Mouse (Mus musculus) left cerebral cortex, adult 8-10 months (tissue): ENCODE data around the gene St3gal3. TPM values are rescaled to one million over a fixed set of nuclear protein-coding genes. Genes with fewer than 3 reads are reported as not detected.

ENCODE experiments used
- DNase-seq, 2 experiments: peaks; one replicate each; pipeline ENCODE4 v3.0.0; 2022; ENCODE audit warnings: low spot score in 2 of 2
- total RNA-seq, 4 experiments: library from RNA; stranded (reverse); gene quantifications; 2 replicates each; pipeline ENCODE4 v1.2.4; 2022

St3gal3 gene
- total RNA-seq, 4 experiments from 2014 or later, result 42.0 to 46.8 (median 44.5) TPM

- no peak for DNase-seq
These were observed 144.9 kb downstream of the St3gal3 start for GRCm38 (mm10) chr4:117989801-117990200.

GRCm38 (mm10) chr4:117986766-117987165 is 147.9 kb downstream of the St3gal3 start:
- no peak for DNase-seq

- DNase-seq, result no peak
These were observed 149.6 kb downstream of the St3gal3 start for GRCm38 (mm10) chr4:117984993-117985587.

GRCm38 (mm10) chr4:117984206-117984605 is 150.5 kb downstream of the St3gal3 start:
- no peak for DNase-seq

GRCm38 (mm10) chr4:117982706-117983105 is 152.0 kb downstream of the St3gal3 start:
- peak; percentile 29 to 70 for DNase-seq

GRCm38 (mm10) chr4:117981518-117981917 is 153.2 kb downstream of the St3gal3 start:
- no peak for DNase-seq

GRCm38 (mm10) chr4:117980161-117980560 is 154.6 kb downstream of the St3gal3 start:
- DNase-seq, result no peak

GRCm38 (mm10) chr4:117979181-117979580 is 155.5 kb downstream of the St3gal3 start:
- no peak for DNase-seq

- DNase-seq, result no peak
These were observed 156.4 kb downstream of the St3gal3 start for GRCm38 (mm10) chr4:117978282-117978681.

- no peak for DNase-seq
These were observed 156.9 kb downstream of the St3gal3 start for GRCm38 (mm10) chr4:117977841-117978240.

- DNase-seq, result no peak
These were observed 157.3 kb downstream of the St3gal3 start for GRCm38 (mm10) chr4:117977371-117977770.

GRCm38 (mm10) chr4:117975820-117976219 is 158.9 kb downstream of the St3gal3 start:
- DNase-seq, result no peak

- peak in 1 of 2 experiments; percentile 52 for DNase-seq
These were observed 160.0 kb downstream of the St3gal3 start for GRCm38 (mm10) chr4:117974719-117975118.

GRCm38 (mm10) chr4:117972999-117973398 is 161.7 kb downstream of the St3gal3 start:
- no peak for DNase-seq

- DNase-seq, result no peak
These were observed 170.2 kb downstream of the St3gal3 start for GRCm38 (mm10) chr4:117964346-117965025.

GRCm38 (mm10) chr4:117957492-117957891 is 177.2 kb downstream of the St3gal3 start:
- no peak for DNase-seq

GRCm38 (mm10) chr4:117947493-117947892 is 187.2 kb downstream of the St3gal3 start:
- DNase-seq, result no peak

GRCm38 (mm10) chr4:117946639-117947305 is 187.9 kb downstream of the St3gal3 start:
- DNase-seq, result no peak

GRCm38 (mm10) chr4:117943317-117943716 is 191.4 kb downstream of the St3gal3 start:
- DNase-seq, result no peak

- DNase-seq, result no peak
These were observed 197.8 kb downstream of the St3gal3 start for GRCm38 (mm10) chr4:117936964-117937363.

GRCm38 (mm10) chr4:117934081-117934480 is 200.6 kb downstream of the St3gal3 start:
- DNase-seq, result no peak

- no peak for DNase-seq
These were observed 201.5 kb downstream of the St3gal3 start for GRCm38 (mm10) chr4:117933248-117933647.
